Mouse (Mus musculus) natural killer cell, adult 2 months (primary cell): Measurements from ENCODE around the gene Camk1d.
"Not testable (repeated sequence)": the region's sequence is repeated elsewhere in the genome, so short reads cannot be mapped to it uniquely, and the experiment has no call there.

Source experiments
- DNase-seq, 2 experiments: peaks; one replicate each; pipeline ENCODE4 v3.0.0; 2022; ENCODE audit warnings: low spot score in 2 of 2

The Camk1d gene

GRCm38 (mm10) chr2:5577399-5578129 is 136.8 kb downstream of the Camk1d start:
- DNase-seq, result no peak

DNA sequence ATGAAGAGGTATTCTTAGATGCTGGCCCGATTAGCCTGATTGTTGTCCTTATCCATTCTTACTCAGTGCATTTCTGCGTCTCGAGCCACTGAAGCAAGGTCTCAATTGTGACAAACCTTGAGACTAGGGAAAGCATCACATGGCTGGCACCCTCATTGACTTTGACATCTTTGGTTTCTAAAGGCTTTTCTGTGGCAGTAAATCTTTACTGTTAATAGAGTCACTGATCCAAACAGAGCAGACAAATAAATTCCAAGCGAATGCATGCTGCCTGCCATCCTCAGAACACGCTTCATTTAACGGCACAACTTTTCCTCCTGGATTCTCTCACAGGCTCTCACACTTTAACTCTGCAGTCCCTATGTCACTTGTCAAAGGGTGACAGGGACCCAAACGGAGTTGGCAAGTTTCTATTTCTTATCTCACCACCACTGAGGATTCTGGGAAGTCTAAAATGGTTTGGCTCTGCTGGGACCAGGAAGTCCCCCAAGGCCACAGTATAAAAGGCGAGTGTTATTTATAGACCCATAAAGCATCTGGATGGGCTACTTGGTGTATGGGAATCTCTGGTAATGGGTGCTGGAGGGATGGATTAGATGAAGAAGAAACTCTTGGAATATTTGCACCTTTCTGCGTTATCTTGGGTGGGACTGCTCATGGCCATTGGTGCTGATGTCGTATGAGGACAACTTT is 141.9 kb downstream of the Camk1d start:
- DNase-seq, result no peak

DNA sequence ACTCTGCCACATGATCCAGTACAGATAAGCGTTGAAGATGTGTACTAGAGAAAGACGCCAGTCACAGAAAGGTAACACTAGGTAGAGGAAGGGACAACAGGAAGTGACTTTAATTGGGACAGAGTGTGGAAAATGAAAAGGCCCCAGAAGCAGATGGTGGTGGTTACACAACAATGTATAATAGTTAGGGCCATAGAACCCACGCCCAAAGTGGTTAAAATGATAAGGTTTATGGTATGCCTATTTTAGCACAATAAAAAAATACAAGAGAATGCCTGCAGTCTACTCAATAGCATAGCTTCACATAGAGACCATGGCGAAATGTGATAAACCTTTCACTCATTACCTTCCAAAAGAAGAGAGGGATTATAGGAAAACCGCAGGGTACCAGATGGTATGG is 147.7 kb downstream of the Camk1d start:
- no peak for DNase-seq

GRCm38 (mm10) chr2:5563685-5564084 is 150.6 kb downstream of the Camk1d start:
- DNase-seq, result no peak

DNA sequence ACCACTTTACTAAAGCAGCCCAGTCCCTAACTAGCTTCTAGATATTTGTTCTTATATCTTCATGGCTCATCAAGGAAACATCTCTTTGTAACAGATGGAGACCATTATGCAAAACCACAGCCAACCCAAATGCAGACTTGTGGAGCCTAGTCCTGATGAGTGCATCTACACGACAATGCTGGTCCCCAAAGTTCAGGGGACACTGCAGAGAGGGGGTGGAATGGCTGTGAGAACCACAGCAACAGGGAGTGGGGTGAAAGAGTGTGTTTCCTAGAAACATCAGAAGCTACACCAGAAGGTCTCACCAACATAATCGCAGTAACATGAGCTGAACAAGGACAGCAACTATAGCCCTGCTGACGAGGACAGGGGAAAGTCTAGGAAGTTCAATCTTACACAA is 152.9 kb downstream of the Camk1d start:
- DNase-seq, result no peak

DNA sequence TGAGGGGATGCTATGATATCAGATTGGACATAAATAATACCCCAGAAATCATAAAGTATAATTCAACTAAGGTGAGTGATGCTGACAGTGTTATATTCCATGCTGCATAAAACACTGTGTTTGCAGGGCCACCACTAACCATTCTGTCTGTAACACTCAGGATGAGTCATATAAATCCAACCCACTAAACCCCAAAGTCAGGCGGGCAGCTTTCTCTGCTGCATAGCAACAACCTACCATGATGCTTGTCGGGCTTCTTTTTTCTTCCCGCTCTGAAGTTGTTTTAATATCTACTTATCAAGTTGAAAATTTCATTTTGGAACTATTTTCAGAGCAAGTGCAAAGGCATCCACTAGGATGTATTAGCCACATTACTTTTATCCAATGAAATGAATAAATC is 161.1 kb downstream of the Camk1d start:
- no peak for DNase-seq

DNA sequence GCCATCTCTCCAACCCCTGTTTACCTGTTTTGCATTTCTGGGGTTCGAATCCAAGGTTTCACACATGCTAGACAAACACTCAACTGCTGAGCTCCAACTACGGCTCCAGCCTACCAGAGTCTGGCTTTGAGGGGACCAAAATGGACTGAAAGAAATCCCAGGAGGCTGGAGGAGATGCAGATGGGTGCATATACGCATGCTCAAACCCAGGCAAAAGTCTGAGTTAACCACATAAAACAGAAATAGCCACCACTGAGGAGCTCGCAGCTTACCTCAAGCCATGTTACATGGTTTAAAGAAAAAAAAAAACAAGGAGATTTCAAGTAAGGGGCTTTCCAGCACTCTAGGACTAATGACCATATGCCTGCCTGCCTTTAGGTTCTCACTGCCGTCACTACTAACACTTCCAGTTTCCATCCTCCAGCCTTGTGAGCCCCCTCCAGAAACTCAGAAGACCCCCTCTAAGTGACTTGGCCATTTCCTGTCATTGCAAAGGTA is 162.5 kb downstream of the Camk1d start:
- DNase-seq, result peak in 1 of 2 experiments; percentile 4

DNA sequence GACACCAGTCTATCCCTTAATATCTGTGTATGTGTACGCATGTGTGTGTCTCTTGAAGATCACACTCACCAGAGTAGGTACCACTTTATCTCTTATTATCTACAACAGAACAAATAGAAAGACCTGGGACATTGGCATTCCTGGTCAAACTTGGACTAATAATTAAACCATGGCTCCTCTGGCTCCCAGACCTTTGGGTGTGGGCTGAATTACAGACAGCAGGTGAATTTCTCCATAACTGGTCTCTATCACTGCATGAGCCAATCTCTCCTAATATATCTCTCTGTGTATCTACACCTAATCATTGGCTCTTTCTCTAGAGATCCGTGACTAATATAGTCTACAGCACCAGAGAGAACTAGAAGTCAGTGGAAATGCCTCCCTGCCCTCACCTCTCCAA is 165.0 kb downstream of the Camk1d start:
- DNase-seq, result no peak

DNA sequence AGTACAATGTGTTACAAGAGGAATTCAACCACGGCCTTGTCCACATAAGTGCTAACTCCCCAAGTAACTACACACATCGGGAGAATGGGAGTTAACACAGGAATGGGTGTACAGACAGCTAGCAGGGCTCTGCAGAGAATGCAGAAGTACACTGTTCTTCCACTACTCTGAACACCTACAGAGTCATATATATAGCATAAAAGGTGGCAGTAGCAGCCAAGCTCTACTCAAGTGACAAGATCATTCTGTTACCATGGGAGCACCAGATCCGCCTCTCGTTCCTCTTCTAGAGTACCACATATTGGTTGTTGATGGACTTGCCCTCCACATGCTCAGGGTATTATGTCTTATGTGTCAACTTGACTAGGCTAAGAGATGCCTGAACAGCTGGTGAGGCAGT is 165.4 kb downstream of the Camk1d start:
- DNase-seq, result no peak

DNA sequence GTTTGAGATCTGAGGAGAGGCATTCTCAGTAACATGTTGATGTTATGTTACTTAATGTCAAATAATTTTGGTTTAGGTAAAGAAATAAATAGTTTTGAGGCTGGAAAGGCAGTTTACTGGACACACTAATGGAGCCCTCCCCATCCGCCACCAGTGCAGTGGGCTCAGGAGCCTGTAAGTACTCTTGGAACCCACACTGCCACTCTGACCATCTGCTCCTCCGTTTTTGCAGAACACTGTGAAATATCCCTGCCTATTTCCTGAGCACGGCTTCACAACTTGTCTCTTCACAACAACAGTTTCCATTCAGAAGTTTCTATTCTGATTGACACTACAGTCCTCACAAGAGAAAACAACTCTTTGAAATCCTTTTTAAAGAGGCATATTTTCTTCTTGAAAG is 173.4 kb downstream of the Camk1d start:
- no peak for DNase-seq

GRCm38 (mm10) chr2:5539894-5540293 is 174.4 kb downstream of the Camk1d start:
- not testable (repeated sequence) for DNase-seq

GRCm38 (mm10) chr2:5533868-5534267 is 180.4 kb downstream of the Camk1d start:
- DNase-seq, result no peak

GRCm38 (mm10) chr2:5529992-5530391 is 184.3 kb downstream of the Camk1d start:
- DNase-seq, result no peak

GRCm38 (mm10) chr2:5519221-5519669 is 195.1 kb downstream of the Camk1d start:
- no peak for DNase-seq

DNA sequence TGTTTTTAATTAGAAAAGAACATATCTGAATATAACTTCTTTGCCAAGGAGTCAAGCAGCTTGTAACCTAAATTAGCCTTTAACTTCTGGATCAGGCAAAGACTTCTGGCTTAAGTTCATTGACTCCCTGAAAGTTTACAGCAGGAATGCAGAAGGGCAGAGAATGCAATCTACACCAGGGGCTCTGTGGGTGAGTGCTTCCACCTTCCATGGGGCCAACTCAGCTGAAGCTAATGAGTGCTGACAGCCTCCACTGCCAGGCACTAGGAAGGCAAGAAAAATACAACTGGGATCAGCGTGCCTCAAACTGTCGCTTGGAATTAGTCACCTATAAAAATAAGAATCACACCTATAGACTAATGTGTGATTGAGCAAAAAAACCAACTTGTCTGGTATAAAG is 199.2 kb downstream of the Camk1d start:
- no peak for DNase-seq

DNA sequence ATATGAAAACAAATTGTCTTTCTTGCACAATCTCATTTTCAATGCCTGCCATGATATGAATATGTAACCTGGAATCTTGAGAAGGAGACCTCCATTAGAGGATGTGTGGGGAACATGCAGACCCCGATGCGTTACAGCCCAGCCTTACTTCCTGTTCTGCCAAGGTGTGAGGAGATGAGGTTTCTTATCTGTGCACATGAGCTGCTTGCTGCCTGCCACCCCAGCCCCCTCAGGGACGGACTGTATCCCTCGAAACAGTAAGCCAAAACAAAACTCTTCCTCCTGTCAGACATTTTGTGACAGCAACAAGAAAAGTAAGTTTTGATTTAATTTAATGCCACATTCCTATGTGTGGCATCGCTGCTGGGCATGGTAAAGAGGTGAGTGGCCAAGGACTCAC is 200.2 kb downstream of the Camk1d start:
- DNase-seq, result no peak

- no peak for DNase-seq
Observed at GRCm38 (mm10) chr2:5513621-5514020, 200.7 kb downstream of the Camk1d start.

- no peak for DNase-seq
Observed at GRCm38 (mm10) chr2:5510042-5510441, 204.3 kb downstream of the Camk1d start.

GRCm38 (mm10) chr2:5499620-5500019 is 214.7 kb downstream of the Camk1d start:
- DNase-seq, result no peak

DNA sequence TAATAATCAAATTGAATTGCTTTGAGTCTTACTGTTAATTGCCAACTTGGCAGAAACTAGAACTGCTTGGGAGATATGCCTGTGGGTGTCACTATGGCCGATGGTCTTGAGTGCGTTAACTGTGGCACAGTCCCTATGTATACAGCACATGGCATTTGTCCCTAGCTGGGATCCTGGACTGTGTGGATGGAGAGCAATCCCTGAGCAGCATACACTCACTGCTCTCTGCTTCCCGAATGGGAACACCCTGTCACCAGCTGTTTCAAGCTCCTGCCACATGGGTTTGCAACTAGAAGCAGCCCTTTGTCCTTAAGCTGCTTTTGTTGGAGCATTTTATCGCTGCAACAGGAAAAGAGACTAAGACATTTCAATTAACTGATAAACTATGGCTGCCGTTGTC is 224.4 kb downstream of the Camk1d start:
- no peak for DNase-seq

- no peak for DNase-seq
Observed at GRCm38 (mm10) chr2:5487344-5487743, 227.0 kb downstream of the Camk1d start.

- no peak for DNase-seq
Observed at GRCm38 (mm10) chr2:5486663-5487062, 227.7 kb downstream of the Camk1d start.

- DNase-seq, result no peak
Observed at GRCm38 (mm10) chr2:5485786-5486185, 228.5 kb downstream of the Camk1d start.
